Mouse (Mus musculus): ENCODE results near the gene Emx1. TPM values are rescaled to one million over a fixed set of nuclear protein-coding genes. Genes with fewer than 3 reads are reported as not detected.

Emx1 gene
- polyA plus RNA-seq, 1 experiment: not detected

GRCm38 (mm10) chr6:85188256-85189110 lies 1.2 kb downstream of the Emx1 start:
- Histone ChIP-seq H3K36me3 (ENCODE audit: control insufficient read depth, insufficient read depth) (no peaks in the 10 kb centered on the region), H3K79me3 (ENCODE audit: low read depth) (no peaks in the 10 kb centered on the region), H3K4me3 (ENCODE audit: insufficient read depth, poor library complexity, severe bottlenecking) (no peak overlapping the region), H3ac (ENCODE audit: control insufficient read depth, insufficient read length, low read depth) (no peak overlapping the region), H3K79me2 (ENCODE audit: control insufficient read depth, insufficient read depth) (no peaks in the 10 kb centered on the region), H3K27me3 (ENCODE audit: control insufficient read depth, insufficient read depth, insufficient read length) (peaks cover 80% of the 10 kb centered on the region)
- TF ChIP-seq MYOG (IDR thresholded peaks at IDR 0.05; ENCODE audit: control insufficient read depth, extremely low read depth, insufficient read length) (no peak), CTCF (IDR thresholded peaks at IDR 0.05; ENCODE audit: control insufficient read depth, insufficient read depth, insufficient read length) (no peak), CEBPB (IDR thresholded peaks at IDR 0.05; ENCODE audit: low read depth) (no peak), MYOD1 (IDR thresholded peaks at IDR 0.05; ENCODE audit: control insufficient read depth, insufficient read length, low read depth) (no peak), FOSL1 (IDR thresholded peaks at IDR 0.05; ENCODE audit: insufficient read depth, low read length, poor library complexity, severe bottlenecking) (no peak), MAX (IDR thresholded peaks at IDR 0.05) (no peak), USF1 (IDR thresholded peaks at IDR 0.05; ENCODE audit: low read depth) (no peak)

DNA sequence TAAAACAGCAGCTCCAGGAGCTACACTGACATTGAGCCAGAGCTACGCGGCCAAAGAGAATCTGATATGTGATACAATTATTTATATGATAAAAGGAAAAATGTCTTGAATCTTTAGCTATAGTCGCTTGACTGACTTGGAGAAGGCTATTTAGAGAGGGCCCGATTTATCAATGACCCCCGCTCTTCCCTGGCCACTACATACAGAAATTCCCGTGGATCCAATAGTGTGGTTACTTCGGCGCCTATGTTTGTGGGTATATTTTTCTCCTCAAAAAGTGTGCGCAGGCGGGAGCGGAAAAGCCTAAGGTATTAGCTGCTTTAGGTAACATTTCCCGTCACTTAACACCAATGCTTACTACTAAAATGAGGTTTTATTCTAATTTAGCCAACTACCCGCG lies 2.1 kb downstream of the Emx1 start:
- Histone ChIP-seq H3K79me3 (ENCODE audit: low read depth) (no peaks in the 10 kb centered on the region), H3K27me3 (ENCODE audit: control insufficient read depth, insufficient read depth, insufficient read length) (peaks cover 89% of the 10 kb centered on the region), H3K4me3 (ENCODE audit: insufficient read depth, poor library complexity, severe bottlenecking) (no peak overlapping the region), H3K36me3 (ENCODE audit: control insufficient read depth, insufficient read depth) (no peaks in the 10 kb centered on the region), H3K79me2 (ENCODE audit: control insufficient read depth, insufficient read depth) (no peaks in the 10 kb centered on the region), H3ac (ENCODE audit: control insufficient read depth, insufficient read length, low read depth) (no peak overlapping the region)
- TF ChIP-seq MYOD1 (IDR thresholded peaks at IDR 0.05; ENCODE audit: control insufficient read depth, insufficient read length, low read depth): no peak
- TF ChIP-seq MYOG (IDR thresholded peaks at IDR 0.05; ENCODE audit: control insufficient read depth, extremely low read depth, insufficient read length): no peak
- TF ChIP-seq FOSL1 (IDR thresholded peaks at IDR 0.05; ENCODE audit: insufficient read depth, low read length, poor library complexity, severe bottlenecking): no peak
- no peak for TF ChIP-seq USF1 (IDR thresholded peaks at IDR 0.05; ENCODE audit: low read depth)
- TF ChIP-seq CTCF (IDR thresholded peaks at IDR 0.05; ENCODE audit: control insufficient read depth, insufficient read depth, insufficient read length): no peak
- no peak for TF ChIP-seq MAX (IDR thresholded peaks at IDR 0.05)
- no peak for TF ChIP-seq CEBPB (IDR thresholded peaks at IDR 0.05; ENCODE audit: low read depth)

GRCm38 (mm10) chr6:85189911-85190591 lies 2.8 kb downstream of the Emx1 start:
- no peaks in the 10 kb centered on the region for H3K36me3 ChIP-seq (ENCODE audit: control insufficient read depth, insufficient read depth)
- H3K4me3 ChIP-seq (ENCODE audit: insufficient read depth, poor library complexity, severe bottlenecking): no peak overlapping the region
- H3K79me3 ChIP-seq (ENCODE audit: low read depth): no peaks in the 10 kb centered on the region
- TF ChIP-seq CTCF (IDR thresholded peaks at IDR 0.05; ENCODE audit: control insufficient read depth, insufficient read depth, insufficient read length): no peak
- TF ChIP-seq MYOD1 (IDR thresholded peaks at IDR 0.05; ENCODE audit: control insufficient read depth, insufficient read length, low read depth): no peak
- TF ChIP-seq FOSL1 (IDR thresholded peaks at IDR 0.05; ENCODE audit: insufficient read depth, low read length, poor library complexity, severe bottlenecking): no peak
- no peak for TF ChIP-seq USF1 (IDR thresholded peaks at IDR 0.05; ENCODE audit: low read depth)
- TF ChIP-seq CEBPB (IDR thresholded peaks at IDR 0.05; ENCODE audit: low read depth): no peak
- no peak for TF ChIP-seq MAX (IDR thresholded peaks at IDR 0.05)
- no peak for TF ChIP-seq MYOG (IDR thresholded peaks at IDR 0.05; ENCODE audit: control insufficient read depth, extremely low read depth, insufficient read length)
- H3K27me3 ChIP-seq (ENCODE audit: control insufficient read depth, insufficient read depth, insufficient read length): peaks cover 96% of the 10 kb centered on the region
- H3ac ChIP-seq (ENCODE audit: control insufficient read depth, insufficient read length, low read depth): no peak overlapping the region
- H3K79me2 ChIP-seq (ENCODE audit: control insufficient read depth, insufficient read depth): no peaks in the 10 kb centered on the region

GRCm38 (mm10) chr6:85190671-85191070 lies 3.4 kb downstream of the Emx1 start:
- H3K4me3 ChIP-seq (ENCODE audit: insufficient read depth, poor library complexity, severe bottlenecking): no peak overlapping the region
- H3K27me3 ChIP-seq (ENCODE audit: control insufficient read depth, insufficient read depth, insufficient read length): peaks cover 95% of the 10 kb centered on the region
- no peaks in the 10 kb centered on the region for H3K79me3 ChIP-seq (ENCODE audit: low read depth)
- no peaks in the 10 kb centered on the region for H3K36me3 ChIP-seq (ENCODE audit: control insufficient read depth, insufficient read depth)
- H3ac ChIP-seq (ENCODE audit: control insufficient read depth, insufficient read length, low read depth): no peak overlapping the region
- H3K79me2 ChIP-seq (ENCODE audit: control insufficient read depth, insufficient read depth): no peaks in the 10 kb centered on the region
- no peak for TF ChIP-seq MYOD1 (IDR thresholded peaks at IDR 0.05; ENCODE audit: control insufficient read depth, insufficient read length, low read depth)
- TF ChIP-seq CTCF (IDR thresholded peaks at IDR 0.05; ENCODE audit: control insufficient read depth, insufficient read depth, insufficient read length): no peak
- TF ChIP-seq MYOG (IDR thresholded peaks at IDR 0.05; ENCODE audit: control insufficient read depth, extremely low read depth, insufficient read length): no peak
- no peak for TF ChIP-seq USF1 (IDR thresholded peaks at IDR 0.05; ENCODE audit: low read depth)
- TF ChIP-seq FOSL1 (IDR thresholded peaks at IDR 0.05; ENCODE audit: insufficient read depth, low read length, poor library complexity, severe bottlenecking): no peak
- TF ChIP-seq MAX (IDR thresholded peaks at IDR 0.05): no peak
- TF ChIP-seq CEBPB (IDR thresholded peaks at IDR 0.05; ENCODE audit: low read depth): no peak

- no peaks in the 10 kb centered on the region for H3K36me3 ChIP-seq (ENCODE audit: control insufficient read depth, insufficient read depth)
- no peaks in the 10 kb centered on the region for H3K79me3 ChIP-seq (ENCODE audit: low read depth)
- no peak overlapping the region for H3K4me3 ChIP-seq (ENCODE audit: insufficient read depth, poor library complexity, severe bottlenecking)
- no peaks in the 10 kb centered on the region for H3K79me2 ChIP-seq (ENCODE audit: control insufficient read depth, insufficient read depth)
- no peak overlapping the region for H3ac ChIP-seq (ENCODE audit: control insufficient read depth, insufficient read length, low read depth)
- peaks cover 89% of the 10 kb centered on the region for H3K27me3 ChIP-seq (ENCODE audit: control insufficient read depth, insufficient read depth, insufficient read length)
- no peak for TF ChIP-seq CTCF (IDR thresholded peaks at IDR 0.05; ENCODE audit: control insufficient read depth, insufficient read depth, insufficient read length)
- TF ChIP-seq MYOG (IDR thresholded peaks at IDR 0.05; ENCODE audit: control insufficient read depth, extremely low read depth, insufficient read length): no peak
- no peak for TF ChIP-seq MAX (IDR thresholded peaks at IDR 0.05)
- TF ChIP-seq CEBPB (IDR thresholded peaks at IDR 0.05; ENCODE audit: low read depth): no peak
- no peak for TF ChIP-seq FOSL1 (IDR thresholded peaks at IDR 0.05; ENCODE audit: insufficient read depth, low read length, poor library complexity, severe bottlenecking)
- no peak for TF ChIP-seq USF1 (IDR thresholded peaks at IDR 0.05; ENCODE audit: low read depth)
- no peak for TF ChIP-seq MYOD1 (IDR thresholded peaks at IDR 0.05; ENCODE audit: control insufficient read depth, insufficient read length, low read depth)
These were observed 4.7 kb downstream of the Emx1 start for GRCm38 (mm10) chr6:85191751-85192440.

Data from C2C12 (cell line).